Mouse (Mus musculus) central nervous system, embryonic 18 days (tissue): ENCODE measurements around the gene Hist1h2an. TPM values are rescaled to one million over a fixed set of nuclear protein-coding genes. Genes with fewer than 3 reads are reported as not detected.

ENCODE experiments used
- polyA plus RNA-seq: library from polyadenylated mRNA; depleted of rRNA; stranded (reverse); fragments of >200 nt; gene quantifications from 2 replicates; pipeline ENCODE4 v1.2.3, GENCODE M21; 2012; rRNA removed

Hist1h2an gene
- 1.2 and 1.3 TPM in 2 replicates for polyA plus RNA-seq

GRCm38 (mm10) chr13:21786899-21787629 lies at the start of gene Hist1h2an, which contains the start of gene Hist1h2bp:
Hist1h2an (minus strand) TSS chr13:21787218.
Hist1h2bp (plus strand) TSS chr13:21787461.

DNA sequence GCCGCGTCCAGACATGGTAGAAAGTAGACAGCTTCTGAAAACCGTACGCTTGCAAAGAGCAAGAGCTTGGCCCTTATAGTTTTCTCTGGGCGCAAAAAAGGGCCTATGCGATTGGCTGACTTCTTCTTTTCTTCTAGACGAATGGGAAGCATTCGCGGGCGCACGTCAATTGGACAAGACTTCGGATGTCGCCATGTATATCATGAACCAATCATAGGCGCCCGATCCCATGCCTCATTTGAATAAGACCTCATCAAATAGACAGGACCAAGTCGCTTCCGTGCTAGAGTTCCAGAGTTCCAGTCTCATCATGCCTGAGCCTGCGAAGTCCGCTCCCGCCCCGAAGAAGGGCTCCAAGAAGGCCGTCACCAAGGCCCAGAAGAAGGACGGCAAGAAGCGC lies 46.4 kb upstream of the Hist1h2an start, which contains the start of the genes Hist1h2ap and Hist1h2br:
Hist1h2ap (minus strand) TSS at position 47 of the 400 bp plus-strand sequence.
Hist1h2br (plus strand) TSS at position 283 of the 400 bp plus-strand sequence.

GRCm38 (mm10) chr13:21831418-21832394 lies 44.7 kb upstream of the Hist1h2an start, which contains the start of gene Hist1h4n:
Hist1h4n (minus strand) TSS chr13:21832196.

GRCm38 (mm10) chr13:21811539-21811938 lies 24.5 kb upstream of the Hist1h2an start, which contains the start of gene Hist1h4m:
Hist1h4m (plus strand) TSS chr13:21811746.

DNA sequence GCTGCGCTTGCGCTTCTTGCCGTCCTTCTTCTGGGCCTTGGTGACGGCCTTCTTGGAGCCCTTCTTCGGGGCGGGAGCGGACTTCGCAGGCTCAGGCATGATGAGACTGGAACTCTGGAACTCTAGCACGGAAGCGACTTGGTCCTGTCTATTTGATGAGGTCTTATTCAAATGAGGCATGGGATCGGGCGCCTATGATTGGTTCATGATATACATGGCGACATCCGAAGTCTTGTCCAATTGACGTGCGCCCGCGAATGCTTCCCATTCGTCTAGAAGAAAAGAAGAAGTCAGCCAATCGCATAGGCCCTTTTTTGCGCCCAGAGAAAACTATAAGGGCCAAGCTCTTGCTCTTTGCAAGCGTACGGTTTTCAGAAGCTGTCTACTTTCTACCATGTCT lies 23.1 kb upstream of the Hist1h2an start, which contains the start of the genes Hist1h2bq and Hist1h2ao:
Hist1h2bq (minus strand) TSS at position 125 of the 400 bp plus-strand sequence.
Hist1h2ao (plus strand) TSS at position 393 of the 400 bp plus-strand sequence.

GRCm38 (mm10) chr13:21783255-21783617 lies 3.8 kb downstream of the Hist1h2an start, which contains the start of gene Hist1h3i:
Hist1h3i (minus strand) TSS chr13:21783370.

DNA sequence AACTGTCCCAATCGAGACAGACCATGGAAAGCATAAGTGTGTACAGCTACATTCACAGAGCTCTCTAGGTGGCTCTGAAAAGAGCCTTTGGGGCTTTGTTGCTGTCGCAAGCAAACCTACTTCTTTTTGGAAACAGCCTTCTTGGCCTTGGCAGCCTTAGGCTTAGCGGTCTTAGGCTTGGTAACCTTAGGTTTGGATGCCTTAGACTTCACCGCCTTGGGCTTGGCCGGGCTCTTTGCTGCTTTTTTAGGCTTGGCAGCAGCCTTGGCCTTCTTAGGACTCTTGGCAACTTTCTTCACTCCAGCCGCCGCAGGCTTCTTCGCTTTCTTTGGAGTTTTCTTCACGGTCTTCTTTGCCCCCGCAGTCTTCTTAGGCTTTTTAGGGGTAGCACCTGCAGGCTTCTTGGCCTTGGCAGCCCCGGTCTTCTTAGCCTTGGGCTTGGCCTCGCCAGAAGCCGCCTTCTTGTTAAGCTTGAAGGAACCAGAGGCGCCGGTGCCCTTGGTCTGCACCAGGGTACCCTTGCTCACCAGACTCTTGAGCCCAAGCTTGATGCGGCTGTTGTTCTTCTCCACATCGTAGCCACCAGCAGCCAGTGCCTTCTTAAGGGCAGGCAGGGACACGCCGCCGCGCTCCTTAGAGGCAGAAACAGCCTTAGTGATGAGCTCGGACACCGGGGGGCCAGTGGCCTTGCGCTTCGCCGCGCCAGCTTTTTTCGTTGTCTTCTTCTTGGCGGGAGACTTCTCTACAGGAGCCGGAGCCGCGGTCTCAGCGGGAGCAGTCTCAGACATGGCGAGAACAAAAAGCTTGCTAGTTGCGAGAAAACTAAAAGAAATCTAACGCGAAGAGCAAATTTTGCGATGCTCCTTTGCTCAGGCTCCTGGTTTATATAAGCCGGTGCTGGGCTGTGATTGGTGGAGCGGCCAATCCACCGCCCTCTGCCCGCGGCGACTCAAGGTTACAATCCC lies 7.0 kb downstream of the Hist1h2an start, which contains the start of gene Hist1h1b:
Hist1h1b (minus strand) TSS at position 859 of the 965 bp plus-strand sequence.

DNA sequence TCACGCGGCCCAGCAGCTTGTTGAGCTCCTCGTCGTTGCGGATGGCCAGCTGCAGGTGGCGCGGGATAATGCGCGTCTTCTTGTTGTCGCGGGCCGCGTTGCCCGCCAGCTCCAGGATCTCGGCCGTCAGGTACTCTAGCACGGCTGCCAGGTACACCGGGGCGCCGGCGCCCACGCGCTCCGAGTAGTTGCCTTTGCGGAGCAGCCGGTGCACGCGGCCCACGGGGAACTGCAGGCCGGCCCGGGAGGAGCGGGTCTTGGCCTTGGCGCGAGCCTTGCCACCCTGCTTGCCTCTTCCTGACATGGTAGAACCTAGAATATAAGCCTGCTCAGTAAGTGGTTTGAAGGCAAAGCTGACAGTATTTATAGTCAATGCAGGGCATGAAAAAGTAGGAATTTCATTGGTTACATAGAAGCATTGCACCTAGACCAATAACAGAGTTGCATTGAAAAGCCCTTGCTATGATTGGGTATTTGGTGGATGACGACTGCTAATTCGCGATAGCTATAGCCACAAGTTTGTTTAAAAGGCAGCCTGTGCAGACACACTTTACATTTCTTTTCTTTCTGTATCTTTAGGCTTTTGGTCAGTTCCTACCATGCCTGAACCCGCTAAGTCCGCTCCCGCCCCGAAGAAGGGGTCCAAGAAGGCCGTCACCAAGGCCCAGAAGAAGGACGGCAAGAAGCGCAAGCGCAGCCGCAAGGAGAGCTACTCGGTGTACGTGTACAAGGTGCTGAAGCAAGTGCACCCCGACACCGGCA lies 33.3 kb downstream of the Hist1h2an start, which contains the start of the genes Hist1h2ak and Hist1h2bn:
Hist1h2ak (minus strand) TSS at position 304 of the 762 bp plus-strand sequence.
Hist1h2bn (plus strand) TSS at position 600 of the 762 bp plus-strand sequence.

DNA sequence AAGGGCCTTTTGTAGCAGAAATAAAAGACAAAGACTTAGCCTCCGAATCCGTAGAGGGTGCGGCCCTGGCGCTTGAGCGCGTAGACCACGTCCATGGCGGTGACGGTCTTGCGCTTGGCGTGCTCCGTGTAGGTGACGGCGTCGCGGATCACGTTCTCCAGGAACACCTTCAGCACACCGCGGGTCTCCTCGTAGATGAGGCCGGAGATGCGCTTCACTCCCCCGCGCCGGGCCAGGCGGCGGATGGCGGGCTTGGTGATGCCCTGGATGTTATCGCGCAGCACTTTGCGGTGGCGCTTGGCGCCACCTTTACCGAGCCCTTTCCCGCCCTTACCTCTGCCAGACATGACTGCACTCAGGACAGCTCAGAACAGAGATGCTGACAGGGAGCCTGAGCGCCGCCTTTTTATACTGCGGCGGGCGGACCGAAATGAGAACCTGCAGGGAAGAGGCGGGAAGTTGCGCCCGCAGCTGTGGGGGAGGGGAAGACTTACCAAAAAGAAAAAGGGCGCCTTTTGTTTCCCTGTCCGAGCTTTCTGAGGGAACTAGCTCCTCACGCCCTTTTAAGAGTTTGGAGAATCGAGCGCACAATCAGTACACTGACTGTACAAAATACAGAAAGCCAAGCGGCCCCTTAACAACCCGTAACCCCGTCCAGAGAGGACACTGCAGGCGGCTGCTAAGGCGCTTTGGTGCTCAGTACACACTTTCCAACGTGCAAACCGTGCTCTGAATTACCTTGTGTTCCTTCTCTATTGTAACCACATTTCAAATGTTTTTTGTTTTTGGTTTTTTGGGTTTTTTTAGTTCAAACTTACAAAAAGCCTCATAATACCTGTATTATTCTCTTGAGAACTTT lies 36.6 kb downstream of the Hist1h2an start, which contains the start of gene Hist1h4k:
Hist1h4k (minus strand) TSS at position 347 of the 859 bp plus-strand sequence.

Other genes with a start within 250 kb of the Hist1h2an start
- gene Olfr1366, start 244.4 kb downstream of the Hist1h2an start, polyA plus RNA-seq, result not detected in 2 replicates
- gene Olfr1535, start 227.3 kb downstream of the Hist1h2an start, polyA plus RNA-seq, result not detected in 2 replicates
- not detected in 2 replicates for gene Olfr1364, start 205.5 kb downstream of the Hist1h2an start, polyA plus RNA-seq
- gene Olfr1362, start 173.2 kb downstream of the Hist1h2an start, polyA plus RNA-seq, result not detected in 2 replicates
- not detected in 2 replicates for gene Olfr11, start 144.7 kb downstream of the Hist1h2an start, polyA plus RNA-seq
- not detected in 2 replicates for gene Olfr1361, start 123.8 kb downstream of the Hist1h2an start, polyA plus RNA-seq
- gene Olfr1360, start 109.8 kb downstream of the Hist1h2an start, polyA plus RNA-seq, result not detected in 2 replicates
- not detected in 2 replicates for gene Olfr1359, start 89.1 kb downstream of the Hist1h2an start, polyA plus RNA-seq
- gene Hist1h2bl, start 71.1 kb downstream of the Hist1h2an start, polyA plus RNA-seq, result 1.0 and 1.4 TPM in 2 replicates
- 3.4 and 7.2 TPM in 2 replicates for gene Hist1h2ai, start 70.8 kb downstream of the Hist1h2an start, polyA plus RNA-seq
- 7.7 and 8.9 TPM in 2 replicates for gene Hist1h3h, start 69.6 kb downstream of the Hist1h2an start, polyA plus RNA-seq
- 2.3 and 3.4 TPM in 2 replicates for gene Hist1h2bm, start 65.2 kb downstream of the Hist1h2an start, polyA plus RNA-seq
- 4.5 TPM in 2 replicates for gene Hist1h4j, start 52.2 kb downstream of the Hist1h2an start, polyA plus RNA-seq
- 5.4 and 10.0 TPM in 2 replicates for gene Hist1h4k, start 36.7 kb downstream of the Hist1h2an start, polyA plus RNA-seq
- 4.8 and 5.9 TPM in 2 replicates for gene Hist1h2ak, start 33.4 kb downstream of the Hist1h2an start, polyA plus RNA-seq
- gene Hist1h2bn, start 33.1 kb downstream of the Hist1h2an start, polyA plus RNA-seq, result 1.6 and 3.0 TPM in 2 replicates
- gene Hist1h1b, start 6.6 kb downstream of the Hist1h2an start, polyA plus RNA-seq, result 0.70 and 1.2 TPM in 2 replicates
- gene Hist1h3i, start 3.8 kb downstream of the Hist1h2an start, polyA plus RNA-seq, result 6.0 and 8.7 TPM in 2 replicates
- 0.28 and 0.64 TPM in 2 replicates for gene Hist1h2bp, start 243 bp upstream of the Hist1h2an start, polyA plus RNA-seq
- gene Hist1h2bq, start 23.0 kb upstream of the Hist1h2an start, polyA plus RNA-seq, result 1.2 and 3.8 TPM in 2 replicates
- gene Hist1h2ao, start 23.2 kb upstream of the Hist1h2an start, polyA plus RNA-seq, result not detected in 2 replicates
- not detected in 2 replicates for gene Hist1h4m, start 24.5 kb upstream of the Hist1h2an start, polyA plus RNA-seq
- 7.9 and 9.3 TPM in 2 replicates for gene Hist1h4n, start 45.0 kb upstream of the Hist1h2an start, polyA plus RNA-seq
- 8.6 and 10.7 TPM in 2 replicates for gene Hist1h2ap, start 46.3 kb upstream of the Hist1h2an start, polyA plus RNA-seq
- 1.7 and 2.6 TPM in 2 replicates for gene Hist1h2br, start 46.5 kb upstream of the Hist1h2an start, polyA plus RNA-seq
- 12.3 and 13.4 TPM in 2 replicates for gene Zfp184, start 157.9 kb upstream of the Hist1h2an start, polyA plus RNA-seq
- 0.03 and 0.04 TPM in 2 replicates for gene Pom121l2, start 194.0 kb upstream of the Hist1h2an start, polyA plus RNA-seq
- gene Prss16, start 222.5 kb upstream of the Hist1h2an start, polyA plus RNA-seq, result not detected in 2 replicates
- gene Hist1h2ah, start 248.3 kb upstream of the Hist1h2an start, polyA plus RNA-seq, result 0.89 and 1.4 TPM in 2 replicates
- 2.4 and 3.9 TPM in 2 replicates for gene Hist1h2bk, start 248.7 kb upstream of the Hist1h2an start, polyA plus RNA-seq